Mouse (Mus musculus) thymus, adult 2 months (tissue): ENCODE measurements around the gene Gm21750. TPM values are rescaled to one million over a fixed set of nuclear protein-coding genes. Genes with fewer than 3 reads are reported as not detected.

Source experiments
- DNase-seq: peaks from one replicate; pipeline ENCODE4 v3.0.0; 2021
- H3K27ac ChIP-seq: fragments of 200-500 bp; 2 replicates; pipeline ENCODE4 v1.5.1; 2012; ENCODE audit warnings: low read length, control low read depth; ENCODE audit not compliant: control insufficient read depth, insufficient read depth
- H3K27me3 ChIP-seq: fragments of 200-500 bp; 2 replicates; pipeline ENCODE4 v1.6.1; 2012; ENCODE audit warnings: mild to moderate bottlenecking, low read length, moderate library complexity, mixed read lengths; ENCODE audit not compliant: control insufficient read depth, insufficient read depth
- H3K36me3 ChIP-seq: fragments of 200-500 bp; 2 replicates; pipeline ENCODE4 v1.6.1; 2012; ENCODE audit warnings: mild to moderate bottlenecking, low read length, moderate library complexity; ENCODE audit not compliant: control insufficient read depth, insufficient read depth
- H3K4me1 ChIP-seq: fragments of 200-500 bp; replicated peaks from 2 replicates; pipeline ENCODE4 v1.6.1; 2012; ENCODE audit warnings: low read length; ENCODE audit not compliant: control insufficient read depth, insufficient read depth
- H3K4me3 ChIP-seq: fragments of 200-500 bp; 2 replicates; pipeline ENCODE4 v1.5.1; 2012; ENCODE audit warnings: mild to moderate bottlenecking, low read length, control low read depth, moderate library complexity; ENCODE audit not compliant: control insufficient read depth, insufficient read depth
- CTCF ChIP-seq: fragments of 200-500 bp; IDR thresholded peaks from 2 replicates; pipeline ENCODE4 v1.5.1; 2012; ENCODE audit warnings: mild to moderate bottlenecking, control low read depth, low read length, moderate library complexity, borderline replicate concordance; ENCODE audit not compliant: control insufficient read depth, poor library complexity, insufficient read depth; ENCODE audit errors: extremely low read depth
- POLR2A ChIP-seq: fragments of 200-500 bp; IDR thresholded peaks from 2 replicates; pipeline ENCODE4 v1.6.1; 2012; ENCODE audit warnings: mild to moderate bottlenecking, low read length, control low read depth, moderate library complexity; ENCODE audit not compliant: control insufficient read depth, poor library complexity, insufficient read depth; ENCODE audit errors: extremely low read depth
- WGBS: fragments of 180-500 bp; shearing (Covaris S2); methylation state at CpG from one replicate; pipeline ENCODE4 v1.1.7; 2018; 5-methylcytosine and 5-hydroxymethylcytosine counted together
- polyA plus RNA-seq: library from polyadenylated mRNA; depleted of rRNA; stranded (reverse); fragments of >200 nt; gene quantifications from 2 replicates; pipeline ENCODE4 v1.2.3, GENCODE M21; 2012; rRNA removed

Gene Gm21750
- polyA plus RNA-seq, 1 experiment, result not detected

DNA sequence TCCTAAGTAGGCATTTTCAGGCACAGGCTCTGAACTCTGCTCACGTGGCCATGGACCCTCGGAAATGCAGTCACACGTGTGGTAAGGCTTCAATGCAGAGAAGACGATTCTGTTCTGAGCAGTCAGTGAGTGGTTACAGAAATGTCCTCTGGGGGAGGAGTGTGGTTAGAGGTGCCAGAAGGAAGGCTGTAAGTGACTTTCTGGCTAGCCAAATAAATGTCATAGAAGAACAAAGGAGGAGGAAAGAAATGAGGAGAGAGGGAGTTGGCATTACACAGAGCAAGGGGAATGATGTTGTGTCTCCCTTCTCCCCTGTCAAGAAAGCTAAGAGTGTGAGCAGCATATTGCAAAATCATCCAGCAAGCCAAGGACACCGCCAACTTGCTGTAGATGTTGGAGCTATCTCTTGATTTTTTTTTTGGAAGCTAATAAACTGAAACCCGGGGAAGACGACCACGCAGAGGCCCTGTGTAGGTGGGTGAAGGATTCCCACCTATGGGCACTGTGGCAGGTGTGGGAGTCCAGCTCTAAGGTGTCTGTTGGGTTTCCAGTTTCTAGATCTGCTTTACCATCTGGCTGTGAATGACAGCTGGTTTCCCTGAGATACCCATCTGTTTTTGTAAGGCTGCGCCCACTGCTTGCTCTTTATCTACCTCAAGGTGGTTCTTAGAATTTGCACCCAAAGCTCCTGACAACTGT, 48.5 kb downstream of the Gm21750 start:
- Histone ChIP-seq H3K27ac (no peak overlapping the region), H3K4me1 (no peaks in the 10 kb centered on the region), H3K4me3 (no peak overlapping the region), H3K27me3 (no peaks in the 10 kb centered on the region), H3K36me3 (no peaks in the 10 kb centered on the region)
- no peak for DNase-seq
- 81% methylated on average over 9 of the region's 9 CpGs for WGBS
- TF ChIP-seq CTCF (no peak), POLR2A (no peak)

Other genes with a start within 250 kb of the Gm21750 start
- gene Med4, start 151.2 kb upstream of the Gm21750 start, polyA plus RNA-seq, result 21.4 and 24.1 TPM in 2 replicates
- gene Sucla2, start 135.9 kb upstream of the Gm21750 start, polyA plus RNA-seq, result 14.8 and 18.1 TPM in 2 replicates
- 3.6 TPM in 2 replicates for gene Nudt15, start 113.0 kb upstream of the Gm21750 start, polyA plus RNA-seq